Mouse (Mus musculus) granulocyte monocyte progenitor cell, adult 5-6 weeks (primary cell): ENCODE results near the gene R3hdml. TPM values are rescaled to one million over a fixed set of nuclear protein-coding genes. Genes with fewer than 3 reads are reported as not detected.
"Not testable (repeated sequence)": the region's sequence is repeated elsewhere in the genome, so short reads cannot be mapped to it uniquely, and the experiment has no call there.

Experiments used
- ATAC-seq: replicated peaks from 2 replicates; pipeline ENCODE4 v1.8.0; 2016; ENCODE audit warnings: mild to moderate bottlenecking, moderate TSS enrichment, inconsistent platforms; ENCODE audit not compliant: poor library complexity, severe bottlenecking
- total RNA-seq, 2 experiments: library from RNA; stranded (forward) in 1 of 2; stranded (reverse) in 1 of 2; fragments of 200-712, 200-1000 nt in 1 of 2; fragments of >200 nt in 1 of 2; fragmentation: Nextera tagmentation in 1 of 2; gene quantifications; 2 replicates each; pipeline ENCODE4 v1.2.3; 2014 to 2017

The R3hdml gene
- total RNA-seq (2014; fragmentation: Nextera tagmentation) (not detected in 2 replicates), total RNA-seq (2017) (not detected in 2 replicates)

GRCm38 (mm10) chr2:163492018-163492417, at the start of gene R3hdml:
R3hdml (plus strand) TSS chr2:163492318.
- no peak for ATAC-seq

- ATAC-seq: no peak
Observed at GRCm38 (mm10) chr2:163443543-163443942, 48.6 kb upstream of the R3hdml start.

GRCm38 (mm10) chr2:163444017-163444416, 48.1 kb upstream of the R3hdml start:
- no peak for ATAC-seq

- no peak for ATAC-seq
Observed at GRCm38 (mm10) chr2:163447375-163447774, 44.7 kb upstream of the R3hdml start.

GRCm38 (mm10) chr2:163449276-163449675, 42.8 kb upstream of the R3hdml start:
- ATAC-seq: no peak

- ATAC-seq: no peak
Observed at GRCm38 (mm10) chr2:163450668-163451295, 41.3 kb upstream of the R3hdml start.

- ATAC-seq: no peak
Observed at GRCm38 (mm10) chr2:163452738-163453137, 39.4 kb upstream of the R3hdml start.

- no peak for ATAC-seq
Observed at GRCm38 (mm10) chr2:163453378-163453777, 38.7 kb upstream of the R3hdml start.

- ATAC-seq: peak; percentile 67
Observed at GRCm38 (mm10) chr2:163458539-163459265, 33.4 kb upstream of the R3hdml start.

- ATAC-seq: no peak
Observed at GRCm38 (mm10) chr2:163459380-163459779, 32.7 kb upstream of the R3hdml start.

GRCm38 (mm10) chr2:163460622-163461021, 31.5 kb upstream of the R3hdml start:
- no peak for ATAC-seq

- ATAC-seq: not testable (repeated sequence)
Observed at GRCm38 (mm10) chr2:163461307-163461706, 30.8 kb upstream of the R3hdml start.

GRCm38 (mm10) chr2:163462386-163462785, 29.7 kb upstream of the R3hdml start:
- no peak for ATAC-seq

- no peak for ATAC-seq
Observed at GRCm38 (mm10) chr2:163462801-163463200, 29.3 kb upstream of the R3hdml start.

GRCm38 (mm10) chr2:163463251-163463769, 28.8 kb upstream of the R3hdml start:
- no peak for ATAC-seq

- no peak for ATAC-seq
Observed at GRCm38 (mm10) chr2:163463998-163464397, 28.1 kb upstream of the R3hdml start.

- no peak for ATAC-seq
Observed at GRCm38 (mm10) chr2:163464562-163464961, 27.6 kb upstream of the R3hdml start.

- ATAC-seq: no peak
Observed at GRCm38 (mm10) chr2:163466771-163467170, 25.3 kb upstream of the R3hdml start.

- no peak for ATAC-seq
Observed at GRCm38 (mm10) chr2:163467585-163467984, 24.5 kb upstream of the R3hdml start.

- no peak for ATAC-seq
Observed at GRCm38 (mm10) chr2:163468866-163469265, 23.3 kb upstream of the R3hdml start.

GRCm38 (mm10) chr2:163469711-163470110, 22.4 kb upstream of the R3hdml start:
- ATAC-seq: no peak

- no peak for ATAC-seq
Observed at GRCm38 (mm10) chr2:163471136-163471535, 21.0 kb upstream of the R3hdml start.
